Mouse (Mus musculus) B cell, adult (primary cell): ENCODE data around the gene R3hdm4. TPM values are rescaled to one million over a fixed set of nuclear protein-coding genes. Genes with fewer than 3 reads are reported as not detected.

ENCODE experiments used
- total RNA-seq: library from RNA; stranded (reverse); gene quantifications from 4 replicates; pipeline ENCODE4 v1.2.4, GENCODE M21; 2023; ENCODE audit not compliant: inconsistent age

R3hdm4 gene
- total RNA-seq = 97.6 to 112 TPM (median 107 TPM) in 4 replicates

GRCm38 (mm10) chr10:79920958-79921535 lies at the start of gene R3hdm4:
Gene R3hdm4, minus strand, starts transcription at chr10:79921208.

GRCm38 (mm10) chr10:79970415-79971182 lies 49.6 kb upstream of the R3hdm4 start, which contains the start of gene Grin3b:
Gene Grin3b, plus strand, starts transcription at chr10:79970715.

GRCm38 (mm10) chr10:79959847-79960601 lies 39.0 kb upstream of the R3hdm4 start, which contains the start of gene Wdr18:
Gene Wdr18, plus strand, starts transcription at chr10:79960152.

GRCm38 (mm10) chr10:79926491-79927323 lies 5.7 kb upstream of the R3hdm4 start, which contains the start of gene Arid3a:
Gene Arid3a, plus strand, starts transcription at chr10:79927043.

GRCm38 (mm10) chr10:79916808-79917531 lies 4.0 kb downstream of the R3hdm4 start, which contains the start of gene Kiss1r:
Gene Kiss1r, plus strand, starts transcription at chr10:79916971.

GRCm38 (mm10) chr10:79910556-79910955 lies 10.5 kb downstream of the R3hdm4 start, which contains the start of gene Gm26602:
Gene Gm26602, plus strand, starts transcription at chr10:79910856.

GRCm38 (mm10) chr10:79908167-79909091 lies 12.6 kb downstream of the R3hdm4 start, which contains the start of gene Med16:
Gene Med16, minus strand, starts transcription at chr10:79908923.

GRCm38 (mm10) chr10:79890670-79891069 lies 30.3 kb downstream of the R3hdm4 start, which contains the start of gene Cfd:
Gene Cfd, plus strand, starts transcription at chr10:79890853.

GRCm38 (mm10) chr10:79886054-79886453 lies 35.0 kb downstream of the R3hdm4 start, which contains the start of gene Elane:
Gene Elane, plus strand, starts transcription at chr10:79886247.

GRCm38 (mm10) chr10:79874290-79874862 lies 46.6 kb downstream of the R3hdm4 start, which contains the start of the genes Prtn3 and Plppr3:
Gene Prtn3, plus strand, starts transcription at chr10:79874476.
Gene Plppr3, minus strand, starts transcription at chr10:79874634.

Other genes with a start within 250 kb of the R3hdm4 start
- 64.7 to 70.9 TPM (median 68.3 TPM) in 4 replicates for gene Cdc34, start 239.0 kb downstream of the R3hdm4 start, total RNA-seq
- 1.2 to 2.8 TPM (median 2.1 TPM) in 4 replicates for gene Gzmm, start 232.2 kb downstream of the R3hdm4 start, total RNA-seq
- gene Bsg, start 216.7 kb downstream of the R3hdm4 start, total RNA-seq = 101 to 112 TPM (median 107 TPM) in 4 replicates
- gene Hcn2, start 204.6 kb downstream of the R3hdm4 start, total RNA-seq = 0.26 TPM in 1 of 4 replicates, not detected in the others
- gene Polrmt, start 174.6 kb downstream of the R3hdm4 start, total RNA-seq = 55.6 to 79.9 TPM (median 71.2 TPM) in 4 replicates
- gene Fgf22, start 166.1 kb downstream of the R3hdm4 start, total RNA-seq = not detected in 4 replicates
- 52.1 to 65.8 TPM (median 59.1 TPM) in 4 replicates for gene Rnf126, start 154.3 kb downstream of the R3hdm4 start, total RNA-seq
- 1.1 to 2.1 TPM (median 1.7 TPM) in 4 replicates for gene Fstl3, start 143.9 kb downstream of the R3hdm4 start, total RNA-seq
- gene Prss57, start 130.2 kb downstream of the R3hdm4 start, total RNA-seq = not detected in 4 replicates
- gene Palm, start 127.6 kb downstream of the R3hdm4 start, total RNA-seq = 5.9 to 8.0 TPM (median 6.7 TPM) in 4 replicates
- gene Misp, start 100.2 kb downstream of the R3hdm4 start, total RNA-seq = not detected in 4 replicates
- gene Ptbp1, start 66.8 kb downstream of the R3hdm4 start, total RNA-seq = 430 to 480 TPM (median 445 TPM) in 4 replicates
- gene Prtn3, start 46.7 kb downstream of the R3hdm4 start, total RNA-seq = not detected in 4 replicates
- gene Plppr3, start 46.6 kb downstream of the R3hdm4 start, total RNA-seq = 0.27 to 1.1 TPM (median 0.75 TPM) in 4 replicates
- not detected in 4 replicates for gene Elane, start 35.0 kb downstream of the R3hdm4 start, total RNA-seq
- gene Cfd, start 30.4 kb downstream of the R3hdm4 start, total RNA-seq = not detected in 4 replicates
- gene Med16, start 12.3 kb downstream of the R3hdm4 start, total RNA-seq = 76.7 to 86.8 TPM (median 80.6 TPM) in 4 replicates
- gene Gm26602, start 10.4 kb downstream of the R3hdm4 start, total RNA-seq = not detected in 4 replicates
- 0.16 to 0.90 TPM (median 0.41 TPM) in 4 replicates for gene Kiss1r, start 4.2 kb downstream of the R3hdm4 start, total RNA-seq
- gene Arid3a, start 5.8 kb upstream of the R3hdm4 start, total RNA-seq = 33.9 to 40.6 TPM (median 35.9 TPM) in 4 replicates
- 40.2 to 51.6 TPM (median 44.7 TPM) in 4 replicates for gene Wdr18, start 38.9 kb upstream of the R3hdm4 start, total RNA-seq
- gene Grin3b, start 49.5 kb upstream of the R3hdm4 start, total RNA-seq = 0.21 TPM in 1 of 4 replicates, not detected in the others
- 157 to 164 TPM (median 160 TPM) in 4 replicates for gene Tmem259, start 63.1 kb upstream of the R3hdm4 start, total RNA-seq
- 325 to 361 TPM (median 340 TPM) in 4 replicates for gene Cnn2, start 67.4 kb upstream of the R3hdm4 start, total RNA-seq
- gene Abca7, start 75.3 kb upstream of the R3hdm4 start, total RNA-seq = 53.9 to 56.0 TPM (median 54.6 TPM) in 4 replicates
- 493 to 520 TPM (median 510 TPM) in 4 replicates for gene Arhgap45, start 95.4 kb upstream of the R3hdm4 start, total RNA-seq
- gene Polr2e, start 118.6 kb upstream of the R3hdm4 start, total RNA-seq = 73.4 to 86.2 TPM (median 75.9 TPM) in 4 replicates
- 124 to 132 TPM (median 128 TPM) in 4 replicates for gene Gpx4, start 126.0 kb upstream of the R3hdm4 start, total RNA-seq
- 109 to 122 TPM (median 117 TPM) in 4 replicates for gene Sbno2, start 184.4 kb upstream of the R3hdm4 start, total RNA-seq
- 173 to 183 TPM (median 178 TPM) in 4 replicates for gene Stk11, start 194.6 kb upstream of the R3hdm4 start, total RNA-seq
- gene Atp5d, start 217.4 kb upstream of the R3hdm4 start, total RNA-seq = 164 to 190 TPM (median 176 TPM) in 4 replicates
- gene Cbarp, start 219.6 kb upstream of the R3hdm4 start, total RNA-seq = 5.9 to 9.3 TPM (median 6.8 TPM) in 4 replicates
- 143 to 168 TPM (median 155 TPM) in 4 replicates for gene Midn, start 227.1 kb upstream of the R3hdm4 start, total RNA-seq
- 183 to 228 TPM (median 208 TPM) in 4 replicates for gene Cirbp, start 244.8 kb upstream of the R3hdm4 start, total RNA-seq